Mouse (Mus musculus): ENCODE measurements around the gene Stat3. TPM values are rescaled to one million over a fixed set of nuclear protein-coding genes. Genes with fewer than 3 reads are reported as not detected.
A peak's percentile ranks its signal among the peaks of the same experiment; 100 is the strongest.

Stat3 gene
- polyA plus RNA-seq, 1 experiment from 2014 or later, result 30.6 TPM

GRCm38 (mm10) chr11:100850778-100851528 is 88.4 kb downstream of the Stat3 start:
- peak overlapping the region; percentile 94 for H3K9ac ChIP-seq (replicated peaks; ENCODE audit: low read length)
- no peaks in the 10 kb centered on the region for H3K36me3 ChIP-seq (ENCODE audit: control insufficient read depth, insufficient read depth, low read length)
- peaks cover 20% of the 10 kb centered on the region for H3K4me1 ChIP-seq (ENCODE audit: control insufficient read depth, insufficient read depth, low read length)
- DNase-seq (peak; percentile 68), ATAC-seq (ENCODE audit: low FRiP score, low TSS enrichment) (no peak)
- H3K4me3 ChIP-seq (replicated peaks; ENCODE audit: low read depth, low read length), result peak overlapping the region; percentile 95
- peak overlapping the region; percentile 81 for H3K4me2 ChIP-seq (ENCODE audit: low read length)
- WGBS, result 2% methylated on average over 33 of the region's 33 CpGs
- peak overlapping the region; percentile 85 for H3K27ac ChIP-seq (replicated peaks; ENCODE audit: low read depth, low read length)
- no peaks in the 10 kb centered on the region for H3K9me3 ChIP-seq (ENCODE audit: control insufficient read depth, low read length)
- H3K27me3 ChIP-seq (ENCODE audit: control insufficient read depth, insufficient read depth, low read length), result peaks cover 10% of the 10 kb centered on the region

GRCm38 (mm10) chr11:100850038-100850777 is 89.1 kb downstream of the Stat3 start, which contains the start of gene Stat5b:
Gene Stat5b (minus strand): TSS chr11:100850724.
- WGBS, result 1% methylated on average over 97 of the region's 104 CpGs
- peaks cover 10% of the 10 kb centered on the region for H3K27me3 ChIP-seq (ENCODE audit: control insufficient read depth, insufficient read depth, low read length)
- no peaks in the 10 kb centered on the region for H3K9me3 ChIP-seq (ENCODE audit: control insufficient read depth, low read length)
- H3K4me3 ChIP-seq (replicated peaks; ENCODE audit: low read depth, low read length), result peak within 1 kb of the TSS; percentile 95
- peak; percentile 89 for DNase-seq
- H3K4me1 ChIP-seq (ENCODE audit: control insufficient read depth, insufficient read depth, low read length), result peaks cover 20% of the 10 kb centered on the region
- ATAC-seq (ENCODE audit: low FRiP score, low TSS enrichment), result peak; percentile 84
- H3K4me2 ChIP-seq (ENCODE audit: low read length), result peak within 1 kb of the TSS; percentile 81
- H3K36me3 ChIP-seq (ENCODE audit: control insufficient read depth, insufficient read depth, low read length), result no peaks in the 10 kb centered on the region
- peak within 1 kb of the TSS; percentile 85 for H3K27ac ChIP-seq (replicated peaks; ENCODE audit: low read depth, low read length)
- H3K9ac ChIP-seq (replicated peaks; ENCODE audit: low read length), result peak within 1 kb of the TSS; percentile 94

- peaks cover 10% of the 10 kb centered on the region for H3K27me3 ChIP-seq (ENCODE audit: control insufficient read depth, insufficient read depth, low read length)
- H3K4me1 ChIP-seq (ENCODE audit: control insufficient read depth, insufficient read depth, low read length), result peaks cover 20% of the 10 kb centered on the region
- H3K9ac ChIP-seq (replicated peaks; ENCODE audit: low read length), result peak overlapping the region; percentile 94
- DNase-seq (no peak), ATAC-seq (ENCODE audit: low FRiP score, low TSS enrichment) (no peak; the same call in 1 of the 2 replicates)
- H3K27ac ChIP-seq (replicated peaks; ENCODE audit: low read depth, low read length), result peak overlapping the region; percentile 85
- 3% methylated on average over 12 of the region's 13 CpGs for WGBS
- no peaks in the 10 kb centered on the region for H3K9me3 ChIP-seq (ENCODE audit: control insufficient read depth, low read length)
- peak overlapping the region; percentile 81 for H3K4me2 ChIP-seq (ENCODE audit: low read length)
- H3K4me3 ChIP-seq (replicated peaks; ENCODE audit: low read depth, low read length), result peak overlapping the region; percentile 95
- H3K36me3 ChIP-seq (ENCODE audit: control insufficient read depth, insufficient read depth, low read length), result no peaks in the 10 kb centered on the region
Observed at GRCm38 (mm10) chr11:100849456-100850037, 89.8 kb downstream of the Stat3 start.

GRCm38 (mm10) chr11:100848789-100849379 is 90.5 kb downstream of the Stat3 start:
- Histone ChIP-seq H3K4me3 (replicated peaks; ENCODE audit: low read depth, low read length) (peak overlapping the region; percentile 95), H3K4me1 (ENCODE audit: control insufficient read depth, insufficient read depth, low read length) (peaks cover 20% of the 10 kb centered on the region), H3K27ac (replicated peaks; ENCODE audit: low read depth, low read length) (no peak overlapping the region), H3K9me3 (ENCODE audit: control insufficient read depth, low read length) (no peaks in the 10 kb centered on the region), H3K4me2 (ENCODE audit: low read length) (peak overlapping the region; percentile 81), H3K27me3 (ENCODE audit: control insufficient read depth, insufficient read depth, low read length) (peaks cover 7% of the 10 kb centered on the region; the same call in 1 of the 2 replicates), H3K36me3 (ENCODE audit: control insufficient read depth, insufficient read depth, low read length) (no peaks in the 10 kb centered on the region), H3K9ac (replicated peaks; ENCODE audit: low read length) (peak overlapping the region; percentile 94; the same call in 1 of the 2 replicates)
- ATAC-seq (ENCODE audit: low FRiP score, low TSS enrichment) (no peak), DNase-seq (no peak)
- 48% methylated on average over 6 of the region's 6 CpGs for WGBS

- no peak overlapping the region for H3K9ac ChIP-seq (replicated peaks; ENCODE audit: low read length)
- no peak for ATAC-seq (ENCODE audit: low FRiP score, low TSS enrichment)
Observed at GRCm38 (mm10) chr11:100848080-100848479, 91.3 kb downstream of the Stat3 start.

GRCm38 (mm10) chr11:100847572-100847971 is 91.8 kb downstream of the Stat3 start:
- 92% methylated on average over 4 of the region's 4 CpGs for WGBS
- no peaks in the 10 kb centered on the region for H3K9me3 ChIP-seq (ENCODE audit: control insufficient read depth, low read length)
- no peaks in the 10 kb centered on the region for H3K36me3 ChIP-seq (ENCODE audit: control insufficient read depth, insufficient read depth, low read length)
- peaks cover 20% of the 10 kb centered on the region for H3K4me1 ChIP-seq (ENCODE audit: control insufficient read depth, insufficient read depth, low read length)
- ATAC-seq (ENCODE audit: low FRiP score, low TSS enrichment) (no peak), DNase-seq (no peak)
- no peak overlapping the region for H3K9ac ChIP-seq (replicated peaks; ENCODE audit: low read length)
- H3K4me2 ChIP-seq (ENCODE audit: low read length), result no peak overlapping the region
- no peak overlapping the region for H3K27ac ChIP-seq (replicated peaks; ENCODE audit: low read depth, low read length)
- no peak overlapping the region for H3K4me3 ChIP-seq (replicated peaks; ENCODE audit: low read depth, low read length)
- H3K27me3 ChIP-seq (ENCODE audit: control insufficient read depth, insufficient read depth, low read length), result no peaks in the 10 kb centered on the region

More at GRCm38 (mm10) chr11:100848080-100848479, 91.3 kb downstream of the Stat3 start:
- DNase-seq, result no peak
- Histone ChIP-seq H3K9me3 (ENCODE audit: control insufficient read depth, low read length) (no peaks in the 10 kb centered on the region), H3K4me1 (ENCODE audit: control insufficient read depth, insufficient read depth, low read length) (peaks cover 20% of the 10 kb centered on the region), H3K27me3 (ENCODE audit: control insufficient read depth, insufficient read depth, low read length) (peaks cover 3% of the 10 kb centered on the region; the same call in 1 of the 2 replicates), H3K27ac (replicated peaks; ENCODE audit: low read depth, low read length) (no peak overlapping the region), H3K36me3 (ENCODE audit: control insufficient read depth, insufficient read depth, low read length) (no peaks in the 10 kb centered on the region), H3K4me3 (replicated peaks; ENCODE audit: low read depth, low read length) (no peak overlapping the region), H3K4me2 (ENCODE audit: low read length) (0 out of 2 replicates have a peak overlapping the region, but pooled peaks have one; percentile 81)
- 84% methylated on average over 4 of the region's 4 CpGs for WGBS

- Histone ChIP-seq H3K9ac (replicated peaks; ENCODE audit: low read length) (no peak overlapping the region), H3K4me3 (replicated peaks; ENCODE audit: low read depth, low read length) (no peak overlapping the region), H3K4me1 (ENCODE audit: control insufficient read depth, insufficient read depth, low read length) (peaks cover 15% of the 10 kb centered on the region), H3K27me3 (ENCODE audit: control insufficient read depth, insufficient read depth, low read length) (no peaks in the 10 kb centered on the region), H3K27ac (replicated peaks; ENCODE audit: low read depth, low read length) (no peak overlapping the region), H3K9me3 (ENCODE audit: control insufficient read depth, low read length) (no peaks in the 10 kb centered on the region), H3K36me3 (ENCODE audit: control insufficient read depth, insufficient read depth, low read length) (no peaks in the 10 kb centered on the region), H3K4me2 (ENCODE audit: low read length) (no peak overlapping the region)
- DNase-seq (no peak), ATAC-seq (ENCODE audit: low FRiP score, low TSS enrichment) (no peak)
- 95% methylated on average over 6 of the region's 6 CpGs for WGBS
Observed at GRCm38 (mm10) chr11:100845793-100846192, 93.5 kb downstream of the Stat3 start.

- Histone ChIP-seq H3K27ac (replicated peaks; ENCODE audit: low read depth, low read length) (no peak overlapping the region), H3K4me3 (replicated peaks; ENCODE audit: low read depth, low read length) (no peak overlapping the region), H3K27me3 (ENCODE audit: control insufficient read depth, insufficient read depth, low read length) (no peaks in the 10 kb centered on the region), H3K4me1 (ENCODE audit: control insufficient read depth, insufficient read depth, low read length) (peaks cover 11% of the 10 kb centered on the region), H3K4me2 (ENCODE audit: low read length) (no peak overlapping the region), H3K36me3 (ENCODE audit: control insufficient read depth, insufficient read depth, low read length) (no peaks in the 10 kb centered on the region), H3K9me3 (ENCODE audit: control insufficient read depth, low read length) (no peaks in the 10 kb centered on the region), H3K9ac (replicated peaks; ENCODE audit: low read length) (no peak overlapping the region)
- WGBS, result 93% methylated on average over 4 of the region's 4 CpGs
- ATAC-seq (ENCODE audit: low FRiP score, low TSS enrichment) (no peak), DNase-seq (no peak)
Observed at GRCm38 (mm10) chr11:100844121-100844520, 95.2 kb downstream of the Stat3 start.
